Mouse (Mus musculus) liver, adult 2 months (tissue): ENCODE measurements around the gene Dusp28. TPM values are rescaled to one million over a fixed set of nuclear protein-coding genes. Genes with fewer than 3 reads are reported as not detected.
A peak's percentile ranks its signal among the peaks of the same experiment; 100 is the strongest.

Experiments used
- DNase-seq: peaks from one replicate; pipeline ENCODE4 v3.0.0-alpha.2; 2011; ENCODE audit warnings: low read depth, low spot score; ENCODE audit errors: extremely low read depth
- H3K27ac ChIP-seq: fragments of 200-500 bp; replicated peaks from 2 replicates; pipeline ENCODE4 v1.5.1; 2012; ENCODE audit warnings: low read depth, mild to moderate bottlenecking, control low read depth, inconsistent platforms, low read length; ENCODE audit not compliant: insufficient read depth
- H3K27me3 ChIP-seq: fragments of 200-500 bp; 2 replicates; pipeline ENCODE4 v1.6.1; 2012; ENCODE audit warnings: mild to moderate bottlenecking, moderate library complexity, low read length, inconsistent platforms; ENCODE audit not compliant: control insufficient read depth, insufficient read depth
- H3K36me3 ChIP-seq: fragments of 200-500 bp; 2 replicates; pipeline ENCODE4 v1.6.1; 2012; ENCODE audit warnings: low read length, inconsistent platforms; ENCODE audit not compliant: control insufficient read depth, insufficient read depth
- H3K4me1 ChIP-seq: fragments of 200-500 bp; 2 replicates; pipeline ENCODE4 v1.6.1; 2011; ENCODE audit warnings: low read length; ENCODE audit not compliant: control insufficient read depth, insufficient read depth
- H3K4me3 ChIP-seq: fragments of 200-500 bp; 2 replicates; pipeline ENCODE4 v1.5.1; 2011; ENCODE audit warnings: low read depth, mild to moderate bottlenecking, control low read depth, low read length, moderate library complexity; ENCODE audit not compliant: insufficient read depth
- H3K79me2 ChIP-seq: fragments of 200-500 bp; 2 replicates; pipeline ENCODE4 v1.6.1; 2012; ENCODE audit warnings: inconsistent platforms, mild to moderate bottlenecking, low read length, moderate library complexity; ENCODE audit not compliant: control insufficient read depth, insufficient read depth
- H3K9ac ChIP-seq: fragments of 200-500 bp; 2 replicates; pipeline ENCODE4 v1.6.1; 2012; ENCODE audit warnings: low read depth, mild to moderate bottlenecking, control low read depth, inconsistent platforms, low read length
- CTCF ChIP-seq: fragments of 200-500 bp; IDR thresholded peaks from 2 replicates; pipeline ENCODE4 v1.5.1; 2011; ENCODE audit warnings: low read depth, low read length, control low read depth
- POLR2A ChIP-seq: fragments of 200-500 bp; IDR thresholded peaks from 2 replicates; pipeline ENCODE4 v1.6.1; 2011; ENCODE audit warnings: low read length, control low read depth; ENCODE audit not compliant: insufficient read depth; ENCODE audit errors: extremely low read depth
- WGBS: fragments of 180-500 bp; shearing (Covaris S2); methylation state at CpG from one replicate; pipeline ENCODE4 v1.1.7; 2018; 5-methylcytosine and 5-hydroxymethylcytosine counted together
- polyA plus RNA-seq: library from polyadenylated mRNA; depleted of rRNA; stranded (reverse); fragments of >200 nt; gene quantifications from 2 replicates; pipeline ENCODE4 v1.2.3, GENCODE M21; 2012
- total RNA-seq: library from RNA; depleted of rRNA; stranded (reverse); fragments of >200 nt; gene quantifications from 2 replicates; pipeline ENCODE4 v1.2.3, GENCODE M21; 2014

Gene Dusp28
- total and polyA plus RNA-seq, 2 experiments, result 11.9 to 20.6 TPM

DNA sequence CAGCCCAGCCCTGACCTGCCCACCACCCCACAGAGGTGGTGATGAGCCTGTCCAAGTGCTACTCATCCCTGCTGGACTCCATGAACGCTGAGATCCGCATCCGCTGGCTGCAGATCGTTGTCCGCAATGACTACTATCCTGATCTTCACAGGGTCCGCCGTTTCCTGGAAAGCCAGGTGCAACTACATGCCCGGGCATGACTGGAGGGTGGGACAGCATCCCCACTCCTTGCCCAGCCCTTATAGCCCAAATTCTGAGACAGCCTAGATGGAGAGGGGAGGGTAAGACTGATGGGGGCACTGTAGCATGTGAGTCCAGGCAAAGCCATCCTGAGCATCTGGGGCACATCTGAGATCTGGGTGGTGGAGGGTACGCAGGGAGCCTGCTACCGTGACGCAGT lies 12.4 kb downstream of the Dusp28 start:
- no peak for DNase-seq
- Histone ChIP-seq H3K79me2 (no peaks in the 10 kb centered on the region), H3K36me3 (peaks cover 14% of the 10 kb centered on the region), H3K4me3 (no peak overlapping the region), H3K27ac (no peak overlapping the region), H3K4me1 (no peaks in the 10 kb centered on the region), H3K9ac (no peak overlapping the region), H3K27me3 (no peaks in the 10 kb centered on the region)
- TF ChIP-seq CTCF, result no peak
- no peak for TF ChIP-seq POLR2A
- WGBS, result 96% methylated on average over 11 of the region's 11 CpGs

DNA sequence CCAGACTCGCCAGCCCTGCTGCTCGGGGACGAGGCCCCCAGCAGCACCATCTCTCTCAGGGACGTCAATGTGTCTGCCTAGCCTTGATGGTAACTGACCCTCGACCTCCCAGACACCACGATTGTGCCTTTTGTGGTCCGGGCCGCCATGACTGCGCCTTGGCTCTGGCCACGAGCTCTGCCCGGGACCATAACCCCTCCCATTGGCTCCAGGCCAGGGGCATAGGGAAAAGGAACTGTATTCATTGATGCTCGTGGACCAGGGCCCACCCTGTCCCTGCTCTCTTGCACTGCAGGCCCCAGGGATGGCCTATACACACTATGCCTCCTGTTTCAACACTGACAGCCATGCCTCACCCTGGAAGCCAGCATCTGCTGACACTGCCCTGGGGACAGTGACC lies 13.0 kb downstream of the Dusp28 start:
- H3K79me2 ChIP-seq, result no peaks in the 10 kb centered on the region
- H3K27me3 ChIP-seq, result no peaks in the 10 kb centered on the region
- no peak for DNase-seq
- no peaks in the 10 kb centered on the region for H3K4me1 ChIP-seq
- TF ChIP-seq CTCF, result no peak
- TF ChIP-seq POLR2A, result no peak
- no peak overlapping the region for H3K27ac ChIP-seq
- WGBS, result 75% methylated on average over 12 of the region's 12 CpGs
- H3K9ac ChIP-seq, result no peak overlapping the region
- H3K4me3 ChIP-seq, result no peak overlapping the region
- peaks cover 14% of the 10 kb centered on the region for H3K36me3 ChIP-seq

- peak; percentile 32 for DNase-seq
- Histone ChIP-seq H3K9ac (no peak overlapping the region), H3K36me3 (peaks cover 10% of the 10 kb centered on the region), H3K4me3 (no peak overlapping the region), H3K27me3 (no peaks in the 10 kb centered on the region), H3K27ac (no peak overlapping the region), H3K79me2 (no peaks in the 10 kb centered on the region), H3K4me1 (no peaks in the 10 kb centered on the region)
- 60% methylated on average over 7 of the region's 7 CpGs for WGBS
- TF ChIP-seq POLR2A (no peak), CTCF (no peak)
Observed at GRCm38 (mm10) chr1:92920474-92921200, 13.9 kb downstream of the Dusp28 start.

- H3K4me3 ChIP-seq, result no peak overlapping the region
- 94% methylated on average over 4 of the region's 4 CpGs for WGBS
- peaks cover 7% of the 10 kb centered on the region; the same call in 1 of the 2 replicates for H3K36me3 ChIP-seq
- DNase-seq, result no peak
- H3K27ac ChIP-seq, result no peak overlapping the region
- no peaks in the 10 kb centered on the region; the same call in 1 of the 2 replicates for H3K27me3 ChIP-seq
- H3K4me1 ChIP-seq, result no peaks in the 10 kb centered on the region
- H3K79me2 ChIP-seq, result no peaks in the 10 kb centered on the region
- no peak for TF ChIP-seq CTCF
- no peak for TF ChIP-seq POLR2A
- no peak overlapping the region for H3K9ac ChIP-seq
Observed at GRCm38 (mm10) chr1:92921496-92921895, 14.7 kb downstream of the Dusp28 start.

DNA sequence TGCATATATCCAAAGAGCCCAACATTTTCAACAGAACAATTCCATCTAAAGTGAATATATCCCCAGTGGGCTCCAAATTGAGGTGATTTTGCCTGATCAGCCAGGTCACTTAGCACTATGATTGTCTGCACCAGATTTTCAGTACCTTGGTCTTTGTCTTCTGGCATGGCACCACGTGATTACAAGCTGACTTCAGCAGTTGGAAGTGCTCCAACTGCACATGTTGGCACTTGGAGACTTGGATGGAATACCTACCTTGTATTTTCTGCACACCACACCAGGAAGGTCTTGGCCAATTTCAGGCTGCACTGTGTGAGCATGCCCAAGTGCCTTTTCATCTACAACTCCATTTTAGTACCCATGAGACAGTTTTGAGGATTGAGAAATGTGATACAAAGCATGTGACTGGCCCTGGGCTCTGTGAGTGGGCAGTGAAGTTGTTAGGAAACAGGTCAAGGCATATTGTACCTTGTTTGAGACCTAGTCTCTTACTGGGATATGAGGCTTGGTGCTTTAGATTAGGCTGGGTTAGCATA lies 23.5 kb downstream of the Dusp28 start:
- peak; percentile 51 for DNase-seq
- H3K27ac ChIP-seq, result no peak overlapping the region
- 11% methylated on average over 1 of the region's 1 CpGs for WGBS

GRCm38 (mm10) chr1:92933611-92934010 lies 26.8 kb downstream of the Dusp28 start:
- peak overlapping the region; percentile 54 for H3K4me3 ChIP-seq
- H3K27ac ChIP-seq, result peak overlapping the region; percentile 76
- H3K79me2 ChIP-seq, result peaks cover 4% of the 10 kb centered on the region; the same call in 1 of the 2 replicates
- H3K9ac ChIP-seq, result peak overlapping the region; percentile 51
- no peaks in the 10 kb centered on the region for H3K27me3 ChIP-seq
- H3K4me1 ChIP-seq, result peaks cover 12% of the 10 kb centered on the region
- 80% methylated on average over 4 of the region's 4 CpGs for WGBS
- TF ChIP-seq POLR2A (no peak), CTCF (no peak)
- DNase-seq, result no peak
- no peaks in the 10 kb centered on the region for H3K36me3 ChIP-seq

More for the DNA sequence above, 23.5 kb downstream of the Dusp28 start:
- Histone ChIP-seq H3K27me3 (no peaks in the 10 kb centered on the region; the same call in 1 of the 2 replicates), H3K4me3 (no peak overlapping the region), H3K4me1 (peaks cover 1% of the 10 kb centered on the region; the same call in 1 of the 2 replicates), H3K9ac (no peak overlapping the region), H3K79me2 (no peaks in the 10 kb centered on the region), H3K36me3 (no peaks in the 10 kb centered on the region)
- no peak for TF ChIP-seq CTCF
- TF ChIP-seq POLR2A, result no peak
